Mouse (Mus musculus) kidney, postnatal 14 days (tissue): Measurements from ENCODE around the gene Zfp654.
A peak's percentile ranks its signal among the peaks of the same experiment; 100 is the strongest.
"Not testable (repeated sequence)": the region's sequence is repeated elsewhere in the genome, so short reads cannot be mapped to it uniquely, and the experiment has no call there.

Experiments
- DNase-seq: peaks from one replicate; pipeline ENCODE4 v3.0.0; 2022; ENCODE audit warnings: mixed read lengths

Zfp654 gene

GRCm38 (mm10) chr16:64851563-64852362 is at the start of gene Zfp654, which contains the start of gene Cggbp1:
Gene Zfp654 (minus strand): TSS chr16:64851652.
Gene Cggbp1 (plus strand): TSS chr16:64851996.
- DNase-seq = peak; percentile 100

GRCm38 (mm10) chr16:64899084-64899483 is 47.6 kb upstream of the Zfp654 start:
- DNase-seq = peak; percentile 20

GRCm38 (mm10) chr16:64889496-64889895 is 38.0 kb upstream of the Zfp654 start:
- no peak for DNase-seq

GRCm38 (mm10) chr16:64885547-64885946 is 34.1 kb upstream of the Zfp654 start:
- DNase-seq = no peak

GRCm38 (mm10) chr16:64885142-64885541 is 33.7 kb upstream of the Zfp654 start:
- DNase-seq = no peak

- DNase-seq = peak; percentile 13
These were observed 33.0 kb upstream of the Zfp654 start for GRCm38 (mm10) chr16:64884420-64884838.

GRCm38 (mm10) chr16:64883896-64884295 is 32.4 kb upstream of the Zfp654 start:
- no peak for DNase-seq

- no peak for DNase-seq
These were observed 30.0 kb upstream of the Zfp654 start for GRCm38 (mm10) chr16:64881442-64881841.

- no peak for DNase-seq
These were observed 29.5 kb upstream of the Zfp654 start for GRCm38 (mm10) chr16:64880986-64881385.

- DNase-seq = no peak
These were observed 28.3 kb upstream of the Zfp654 start for GRCm38 (mm10) chr16:64879735-64880134.

GRCm38 (mm10) chr16:64878611-64879132 is 27.2 kb upstream of the Zfp654 start:
- DNase-seq = no peak

- no peak for DNase-seq
These were observed 25.9 kb upstream of the Zfp654 start for GRCm38 (mm10) chr16:64877314-64877713.

- DNase-seq = no peak
These were observed 25.3 kb upstream of the Zfp654 start for GRCm38 (mm10) chr16:64876631-64877265.

- DNase-seq = no peak
These were observed 24.4 kb upstream of the Zfp654 start for GRCm38 (mm10) chr16:64875822-64876221.

- DNase-seq = no peak
These were observed 23.9 kb upstream of the Zfp654 start for GRCm38 (mm10) chr16:64875384-64875783.

- DNase-seq = peak; percentile 75
These were observed 22.2 kb upstream of the Zfp654 start for GRCm38 (mm10) chr16:64873416-64874305.

GRCm38 (mm10) chr16:64872841-64873240 is 21.4 kb upstream of the Zfp654 start:
- DNase-seq = no peak

GRCm38 (mm10) chr16:64872296-64872695 is 20.8 kb upstream of the Zfp654 start:
- DNase-seq = no peak

- no peak for DNase-seq
These were observed 18.2 kb upstream of the Zfp654 start for GRCm38 (mm10) chr16:64869621-64870020.

- DNase-seq = no peak
These were observed 17.2 kb upstream of the Zfp654 start for GRCm38 (mm10) chr16:64868613-64869012.

- DNase-seq = not testable (repeated sequence)
These were observed 14.4 kb upstream of the Zfp654 start for GRCm38 (mm10) chr16:64865841-64866240.

GRCm38 (mm10) chr16:64856946-64857345 is 5.5 kb upstream of the Zfp654 start:
- no peak for DNase-seq

- DNase-seq = no peak
These were observed 1.4 kb upstream of the Zfp654 start for GRCm38 (mm10) chr16:64852891-64853290.
